Mouse (Mus musculus) MEL (cell line): ENCODE data around the gene Tmpo. TPM values are rescaled to one million over a fixed set of nuclear protein-coding genes. Genes with fewer than 3 reads are reported as not detected.

Experiments used
- DNase-seq: peaks from one replicate; pipeline ENCODE4 v3.0.0; 2011; ENCODE audit warnings: low read depth, low spot score
- H3K27ac ChIP-seq: 2 replicates; pipeline ENCODE4 v1.5.1; 2012; ENCODE audit warnings: low read depth, mild to moderate bottlenecking, control low read depth, low read length, moderate library complexity; ENCODE audit not compliant: control insufficient read depth
- H3K27me3 ChIP-seq, 2 experiments: fragments of 150-350 bp in 1 of 2; sonication (generic) in 1 of 2; 2 replicates each; pipeline ENCODE4 v1.6.1; 2012; ENCODE audit warnings: low read length in 2 of 2, mild to moderate bottlenecking in 2 of 2, improper control_type of control experiment in 1 of 2, moderate library complexity in 1 of 2; ENCODE audit not compliant: insufficient read depth in 2 of 2, control insufficient read depth in 1 of 2
- H3K36me3 ChIP-seq, 2 experiments: 2 replicates each; pipeline ENCODE4 v1.6.1; 2012 to 2014; ENCODE audit warnings: low read length in 2 of 2, improper control_type of control experiment in 1 of 2, inconsistent platforms in 1 of 2, mild to moderate bottlenecking in 1 of 2; ENCODE audit not compliant: insufficient read depth in 2 of 2, control insufficient read depth in 1 of 2
- H3K4me1 ChIP-seq, 2 experiments: fragments of 150-350 bp in 1 of 2; sonication (generic) in 1 of 2; 2 replicates each; pipeline ENCODE4 v1.6.1; 2012; ENCODE audit warnings: low read length in 2 of 2, improper control_type of control experiment in 1 of 2, mild to moderate bottlenecking in 1 of 2; ENCODE audit not compliant: insufficient read depth in 2 of 2, control insufficient read depth in 1 of 2
- H3K4me3 ChIP-seq, 2 experiments: fragments of 150-350 bp in 1 of 2; sonication (generic) in 1 of 2; 2 replicates each; pipeline ENCODE4 v1.5.1; 2012; ENCODE audit warnings: low read depth in 2 of 2, low read length in 2 of 2, mild to moderate bottlenecking in 2 of 2, moderate library complexity in 2 of 2, control low read depth in 1 of 2, improper control_type of control experiment in 1 of 2; ENCODE audit not compliant: control insufficient read depth in 1 of 2, insufficient read depth in 1 of 2
- H3K79me2 ChIP-seq: 2 replicates; pipeline ENCODE4 v1.6.1; 2012; ENCODE audit warnings: mild to moderate bottlenecking, low read length, moderate library complexity; ENCODE audit not compliant: control insufficient read depth, poor library complexity, insufficient read depth
- H3K9ac ChIP-seq: 2 replicates; pipeline ENCODE4 v1.6.1; 2012; ENCODE audit warnings: low read depth, mild to moderate bottlenecking, control low read depth, low read length, moderate library complexity; ENCODE audit not compliant: control insufficient read depth, poor library complexity, severe bottlenecking
- H3K9me3 ChIP-seq: fragments of 150-350 bp; sonication (generic); replicated peaks from 2 replicates; pipeline ENCODE4 v1.6.1; 2012; ENCODE audit warnings: mild to moderate bottlenecking, low read length, improper control_type of control experiment, moderate library complexity; ENCODE audit not compliant: insufficient read depth
- CHD1 ChIP-seq: IDR thresholded peaks from 2 replicates; pipeline ENCODE4 v1.6.1; 2012; ENCODE audit warnings: low read depth, mild to moderate bottlenecking, inconsistent platforms, low read length, improper control_type of control experiment
- JUND ChIP-seq: IDR thresholded peaks from 2 replicates; pipeline ENCODE4 v1.6.1; 2011; ENCODE audit warnings: low read depth, mild to moderate bottlenecking, improper control_type of control experiment, low read length
- MAX ChIP-seq: IDR thresholded peaks from 2 replicates; pipeline ENCODE4 v1.6.1; 2011; ENCODE audit warnings: low read length, improper control_type of control experiment
- MEF2A ChIP-seq: IDR thresholded peaks from 2 replicates; pipeline ENCODE4 v1.6.1; 2014; ENCODE audit warnings: low read depth, mild to moderate bottlenecking, inconsistent platforms, low read length, improper control_type of control experiment; ENCODE audit not compliant: poor library complexity, insufficient replicate concordance, severe bottlenecking; ENCODE audit errors: extremely low read depth
- MYB ChIP-seq: IDR thresholded peaks from 2 replicates; pipeline ENCODE4 v1.6.1; 2011; ENCODE audit warnings: mild to moderate bottlenecking, low read depth, low read length, improper control_type of control experiment
- MYC ChIP-seq: IDR thresholded peaks from 2 replicates; pipeline ENCODE4 v1.6.1; 2011; ENCODE audit warnings: low read depth, mild to moderate bottlenecking, low read length, improper control_type of control experiment, moderate library complexity
- POLR2A ChIP-seq, 2 experiments: IDR thresholded peaks; 2 replicates each; pipeline ENCODE4 v1.6.1; 2011 to 2012; ENCODE audit warnings: low read length in 2 of 2, mild to moderate bottlenecking in 2 of 2, control low read depth in 1 of 2, improper control_type of control experiment in 1 of 2, low read depth in 1 of 2, moderate library complexity in 1 of 2; ENCODE audit not compliant: control insufficient read depth in 1 of 2, insufficient read depth in 1 of 2, poor library complexity in 1 of 2
- POLR2AphosphoS5 ChIP-seq: IDR thresholded peaks from 2 replicates; pipeline ENCODE4 v1.6.1; 2012; ENCODE audit warnings: low read depth, borderline replicate concordance, mild to moderate bottlenecking, inconsistent platforms, low read length, moderate library complexity, mixed read lengths
- RAD21 ChIP-seq: IDR thresholded peaks from 2 replicates; pipeline ENCODE4 v1.6.1; 2011; ENCODE audit warnings: mild to moderate bottlenecking, low read depth, low read length, improper control_type of control experiment
- RCOR1 ChIP-seq: IDR thresholded peaks from 2 replicates; pipeline ENCODE4 v1.6.1; 2012; ENCODE audit warnings: low read depth, mild to moderate bottlenecking, inconsistent platforms, low read length, improper control_type of control experiment
- SMC3 ChIP-seq: IDR thresholded peaks from 2 replicates; pipeline ENCODE4 v1.6.1; 2011; ENCODE audit warnings: low read depth, low read length, improper control_type of control experiment
- TCF12 ChIP-seq: IDR thresholded peaks from 2 replicates; pipeline ENCODE4 v1.6.1; 2014; ENCODE audit warnings: low read depth, mild to moderate bottlenecking, inconsistent platforms, low read length, improper control_type of control experiment, moderate library complexity
- UBTF ChIP-seq: IDR thresholded peaks from 2 replicates; pipeline ENCODE4 v1.6.1; 2012; ENCODE audit warnings: low read depth, mild to moderate bottlenecking, inconsistent platforms, low read length, improper control_type of control experiment, moderate library complexity, borderline replicate concordance; ENCODE audit not compliant: insufficient read depth
- USF2 ChIP-seq, 2 experiments: IDR thresholded peaks; 2 replicates each; pipeline ENCODE4 v1.6.1; 2011 to 2012; ENCODE audit warnings: improper control_type of control experiment in 2 of 2, low read length in 2 of 2, borderline replicate concordance in 1 of 2, inconsistent platforms in 1 of 2, low read depth in 1 of 2, mild to moderate bottlenecking in 1 of 2; ENCODE audit not compliant: insufficient read depth in 1 of 2
- ZC3H11A ChIP-seq: IDR thresholded peaks from 2 replicates; pipeline ENCODE4 v1.6.1; 2012; ENCODE audit warnings: low read depth, mild to moderate bottlenecking, inconsistent platforms, low read length, improper control_type of control experiment
- ZMIZ1 ChIP-seq: IDR thresholded peaks from 2 replicates; pipeline ENCODE4 v1.6.1; 2012; ENCODE audit warnings: low read depth, mild to moderate bottlenecking, inconsistent platforms, low read length, improper control_type of control experiment, moderate library complexity
- polyA plus RNA-seq, 2 experiments: library from polyadenylated mRNA; stranded (reverse) in 1 of 2; unstranded in 1 of 2; fragments of >175 nt in 1 of 2; fragments of >200 nt in 1 of 2; gene quantifications; 2 replicates each; pipeline versions ENCODE4 v1.2.1 to v1.2.4; 2012; ENCODE audit warnings: low replicate concordance in 2 of 2, low read depth in 1 of 2; ENCODE audit not compliant: insufficient read length in 2 of 2, insufficient read depth in 1 of 2, missing spikeins in 1 of 2
- total RNA-seq: library from RNA; depleted of rRNA; stranded (reverse); fragments of 300-350 nt; gene quantifications from 2 replicates; pipeline ENCODE4 v1.2.3, GENCODE M21; 2012

Tmpo gene
- total and polyA plus RNA-seq, 3 experiments = 211 to 219 (median 215) TPM

DNA sequence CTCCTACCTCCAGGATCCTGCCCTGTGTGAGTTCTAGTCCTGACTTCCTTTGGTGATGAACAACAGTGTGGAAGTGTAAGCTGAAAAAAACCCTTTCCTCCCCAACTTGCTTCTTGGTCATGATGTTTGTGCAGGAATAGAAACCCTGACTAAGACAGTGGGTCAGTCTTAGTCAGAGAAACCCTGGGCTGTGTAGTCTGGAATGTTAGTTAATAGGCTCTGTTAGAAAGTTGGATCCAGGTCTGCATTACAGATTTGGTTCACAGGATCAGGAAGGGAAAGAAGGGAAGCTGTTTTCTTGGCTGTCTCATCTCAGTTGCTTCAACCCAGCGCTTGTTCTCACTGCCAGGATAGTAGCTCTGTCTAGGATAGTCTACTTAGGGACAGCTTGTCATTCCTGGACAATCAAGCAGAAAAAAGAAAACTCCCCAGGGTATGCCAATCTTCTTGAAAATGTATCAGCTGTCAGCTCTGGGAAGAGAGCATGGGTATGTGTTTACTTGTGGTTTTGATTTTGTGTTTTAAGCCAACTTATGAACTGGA, 18.2 kb upstream of the Tmpo start:
- DNase-seq = no peak
- H3K79me2 ChIP-seq = no peaks in the 10 kb centered on the region
- no peaks in the 10 kb centered on the region for H3K36me3 ChIP-seq
- no peaks in the 10 kb centered on the region for H3K4me1 ChIP-seq
- H3K9me3 ChIP-seq = no peaks in the 10 kb centered on the region
- H3K4me3 ChIP-seq = no peak overlapping the region
- no peak for TF ChIP-seq POLR2A (IDR thresholded peaks at IDR 0.05; ENCODE audit: control insufficient read depth in 1 of 2, insufficient read depth in 1 of 2, low read depth in 1 of 2, low read length in 2 of 2, poor library complexity in 1 of 2)
- no peak for TF ChIP-seq USF2 (IDR thresholded peaks at IDR 0.05; ENCODE audit: borderline replicate concordance in 1 of 2, insufficient read depth in 1 of 2, low read depth in 1 of 2, low read length in 2 of 2)
- no peak for TF ChIP-seq RCOR1
- no peak for TF ChIP-seq MYB
- H3K27ac ChIP-seq = no peak overlapping the region
- H3K27me3 ChIP-seq = no peaks in the 10 kb centered on the region
- no peak overlapping the region for H3K9ac ChIP-seq

DNA sequence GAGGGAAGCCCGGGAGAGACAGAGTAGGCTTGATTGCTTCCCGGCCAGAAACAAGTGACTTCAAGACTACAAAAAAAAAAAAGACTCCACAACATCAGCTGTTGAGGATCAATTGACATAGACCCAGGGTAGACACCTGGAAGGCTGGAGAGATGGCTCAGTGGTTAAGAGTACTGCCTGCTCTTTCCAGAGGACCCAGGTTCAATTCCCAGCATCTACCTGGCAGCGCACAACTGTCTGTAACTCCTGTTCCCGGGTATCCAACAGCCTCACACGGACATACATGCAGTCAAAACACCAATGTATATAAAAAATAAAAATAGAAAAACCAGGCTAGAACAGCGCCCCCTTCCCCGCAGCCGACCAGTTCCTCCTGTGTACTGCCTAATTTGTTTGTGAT, 16.6 kb upstream of the Tmpo start:
- Histone ChIP-seq H3K4me1 (no peaks in the 10 kb centered on the region), H3K27me3 (no peaks in the 10 kb centered on the region), H3K27ac (no peak overlapping the region), H3K9me3 (no peaks in the 10 kb centered on the region), H3K4me3 (no peak overlapping the region), H3K36me3 (no peaks in the 10 kb centered on the region), H3K9ac (no peak overlapping the region), H3K79me2 (no peaks in the 10 kb centered on the region)
- no peak for TF ChIP-seq ZMIZ1
- TF ChIP-seq TCF12 = no peak
- TF ChIP-seq MYC = no peak
- no peak for TF ChIP-seq ZC3H11A
- no peak for TF ChIP-seq JUND
- no peak for TF ChIP-seq CHD1
- TF ChIP-seq SMC3 = no peak
- no peak for TF ChIP-seq UBTF
- TF ChIP-seq RAD21 = no peak
- TF ChIP-seq POLR2AphosphoS5 = no peak
- TF ChIP-seq MEF2A = no peak
- TF ChIP-seq MAX = no peak
- no peak for DNase-seq
